Mouse (Mus musculus) thymus, adult 2 months (tissue): ENCODE measurements around the gene Plxnb2.

Source experiments
- CTCF ChIP-seq: fragments of 200-500 bp; IDR thresholded peaks from 2 replicates; pipeline ENCODE4 v1.5.1; 2012; ENCODE audit warnings: mild to moderate bottlenecking, control low read depth, low read length, moderate library complexity, borderline replicate concordance; ENCODE audit not compliant: control insufficient read depth, poor library complexity, insufficient read depth; ENCODE audit errors: extremely low read depth
- POLR2A ChIP-seq: fragments of 200-500 bp; IDR thresholded peaks from 2 replicates; pipeline ENCODE4 v1.6.1; 2012; ENCODE audit warnings: mild to moderate bottlenecking, low read length, control low read depth, moderate library complexity; ENCODE audit not compliant: control insufficient read depth, poor library complexity, insufficient read depth; ENCODE audit errors: extremely low read depth

GRCm38 (mm10) chr15:89158516-89158915 is 22.1 kb downstream of the Plxnb2 start:
- TF ChIP-seq CTCF (no peak), POLR2A (no peak)
